Mouse (Mus musculus) adrenal gland, adult 8-10 months (tissue): ENCODE measurements at regions not wholly inside any gene's neighbourhood (a gene's known extent, or its start where the extent isn't known, plus 50 kb on each side); places are given as distances from the start of the nearest gene placed in this dataset.

ENCODE experiments used
- DNase-seq: peaks from one replicate; pipeline ENCODE4 v3.0.0; 2022
- microRNA-seq, 2 experiments: library from miRNA; unstranded; fragments of <30 nt; microRNA quantifications; one replicate each; pipeline ENCODE4 v1.2.0; 2022

DNA sequence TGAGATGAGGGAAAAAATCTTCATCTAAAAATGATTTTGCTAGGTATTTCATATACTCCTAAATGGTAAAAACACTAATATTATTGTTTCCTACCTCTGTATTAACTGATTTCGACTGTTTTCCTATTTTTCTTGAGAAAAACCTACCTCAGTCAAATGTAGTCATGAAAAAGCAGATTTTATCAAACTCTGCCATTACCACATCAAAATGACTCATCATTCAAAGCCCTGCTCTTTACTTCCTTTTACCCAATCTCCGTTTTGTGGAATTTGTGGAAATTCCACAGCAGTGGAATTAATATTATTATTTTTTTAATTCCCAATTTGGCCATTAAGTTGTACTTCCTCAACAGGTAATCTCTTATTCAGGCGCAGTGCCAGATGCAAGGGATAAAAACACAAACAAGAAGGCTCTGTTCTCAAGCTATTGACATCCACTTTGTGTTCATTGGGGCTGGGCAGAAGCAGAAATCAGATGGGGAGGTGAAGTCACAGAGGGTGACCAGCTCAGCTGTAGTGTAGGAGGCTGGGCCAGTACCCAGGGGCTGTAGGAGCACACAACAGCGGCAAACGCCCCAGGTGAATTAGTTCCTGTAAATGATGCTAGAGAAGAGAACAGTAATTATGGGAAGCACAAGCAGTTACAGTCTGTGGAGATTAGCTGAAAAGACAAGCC, 138.2 kb upstream of the Mocs2 start:
- no peak for DNase-seq

DNA sequence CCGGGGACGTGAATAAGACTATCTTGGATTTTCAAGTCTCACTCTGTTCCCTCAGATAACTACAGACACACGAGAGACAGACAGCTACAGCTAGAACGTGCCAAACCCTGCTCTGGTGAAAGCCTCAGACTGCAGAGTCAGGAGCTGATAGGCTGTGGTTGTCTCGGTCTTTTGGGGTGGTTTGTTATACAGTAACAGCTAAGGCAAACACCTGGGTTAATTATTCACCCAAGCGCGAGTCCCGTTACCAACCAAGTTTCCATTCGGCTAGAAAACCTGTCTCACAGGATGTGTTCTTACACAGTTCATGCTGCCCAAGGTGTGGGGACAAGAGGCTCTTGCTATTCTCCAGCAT, 137.7 kb upstream of the Mocs2 start:
- no peak for DNase-seq

DNA sequence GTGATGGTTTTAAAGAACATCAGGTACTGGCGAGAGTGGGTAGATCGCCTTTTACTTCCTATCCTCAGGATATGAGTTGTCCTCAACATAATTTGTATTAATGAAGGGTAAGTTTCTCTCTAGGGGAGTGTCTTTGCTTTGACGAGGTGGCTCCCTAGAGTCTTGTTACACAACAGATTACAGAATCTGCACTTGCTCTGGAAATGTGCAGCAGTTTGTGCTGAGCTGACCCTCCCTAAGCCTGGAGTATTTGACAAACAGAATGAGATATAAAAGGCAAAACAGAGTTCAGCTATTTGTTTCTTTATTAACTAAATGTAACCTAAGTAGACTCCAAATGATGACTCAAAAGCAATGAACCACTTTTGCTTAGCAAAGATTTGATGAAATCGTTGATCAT, 136.8 kb upstream of the Mocs2 start:
- DNase-seq, result no peak

DNA sequence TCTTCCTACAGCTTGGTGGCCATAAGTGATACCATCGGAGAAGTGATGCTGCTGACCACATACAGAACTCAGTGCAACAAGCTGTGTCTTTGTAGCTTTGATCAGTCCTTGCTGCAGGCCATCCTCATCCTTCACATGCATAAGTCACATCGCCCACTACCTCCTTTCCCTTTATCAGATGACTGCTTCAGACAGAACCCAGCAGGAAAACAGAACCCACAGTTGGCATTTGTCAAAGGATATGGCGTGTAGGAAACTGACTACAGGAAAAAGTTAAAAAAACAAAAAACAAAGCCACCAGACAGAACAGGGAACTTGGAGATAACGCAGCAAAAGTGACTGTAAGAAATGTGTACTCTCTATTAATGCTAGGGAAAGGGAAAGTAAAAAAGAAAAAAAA, 136.1 kb upstream of the Mocs2 start:
- DNase-seq, result no peak

DNA sequence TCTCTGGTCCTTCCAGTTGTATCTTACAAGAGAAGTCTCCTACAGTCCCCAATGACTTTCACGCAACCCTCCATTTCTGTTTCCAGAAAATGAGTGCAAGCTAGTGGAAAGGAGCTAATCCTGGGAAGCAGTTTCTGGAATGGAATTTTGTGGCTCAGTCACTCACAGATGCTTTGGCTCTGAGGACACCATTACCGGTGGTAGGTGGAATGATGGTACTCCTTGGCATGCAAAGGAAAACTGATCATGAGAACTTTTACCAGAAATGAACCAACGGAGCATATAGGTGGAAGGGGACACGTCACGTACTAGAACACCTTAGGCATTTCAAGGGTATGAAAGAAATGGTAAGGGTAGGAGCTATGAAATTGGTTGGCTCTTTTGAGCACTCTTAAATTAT, 135.1 kb upstream of the Mocs2 start:
- DNase-seq, result no peak

DNA sequence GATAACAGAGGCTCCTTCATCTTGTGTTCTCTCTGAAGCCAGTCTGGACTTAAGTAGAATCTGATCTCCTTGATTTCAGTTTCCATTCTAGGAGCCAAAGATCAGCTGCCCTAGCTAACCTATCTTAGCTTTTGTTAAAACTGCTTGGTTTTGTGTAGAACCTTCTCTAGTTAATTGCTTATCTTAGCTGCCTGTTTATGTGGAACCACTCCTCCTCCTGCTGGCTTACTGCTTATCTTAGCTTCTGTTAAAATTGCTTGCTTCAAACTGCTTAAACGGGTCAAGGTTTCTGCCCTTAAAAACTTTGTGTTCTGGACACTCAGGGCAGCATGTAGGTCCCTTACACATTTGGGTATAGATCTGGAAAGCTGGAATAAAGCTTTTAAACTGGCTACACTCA, 133.7 kb upstream of the Mocs2 start:
- DNase-seq, result no peak

DNA sequence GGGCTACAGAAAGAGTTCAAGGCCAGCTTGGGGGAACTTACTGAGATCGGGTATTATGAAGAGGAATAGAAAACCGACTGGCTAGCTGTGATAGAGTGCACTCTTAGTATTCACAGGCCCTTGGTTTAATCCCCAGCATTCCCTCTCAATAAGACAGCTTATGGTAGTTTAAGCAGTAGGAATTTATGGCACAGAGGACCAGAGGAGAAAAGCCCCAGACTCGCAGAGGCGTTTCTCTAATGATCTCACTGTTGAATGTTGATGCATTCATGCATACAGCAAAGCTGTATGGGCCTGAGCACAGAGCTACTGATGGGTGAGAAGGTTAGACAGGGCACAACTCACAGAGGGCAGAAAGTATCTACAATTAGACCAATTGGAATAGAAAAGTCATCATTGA, 132.7 kb upstream of the Mocs2 start:
- no peak for DNase-seq

DNA sequence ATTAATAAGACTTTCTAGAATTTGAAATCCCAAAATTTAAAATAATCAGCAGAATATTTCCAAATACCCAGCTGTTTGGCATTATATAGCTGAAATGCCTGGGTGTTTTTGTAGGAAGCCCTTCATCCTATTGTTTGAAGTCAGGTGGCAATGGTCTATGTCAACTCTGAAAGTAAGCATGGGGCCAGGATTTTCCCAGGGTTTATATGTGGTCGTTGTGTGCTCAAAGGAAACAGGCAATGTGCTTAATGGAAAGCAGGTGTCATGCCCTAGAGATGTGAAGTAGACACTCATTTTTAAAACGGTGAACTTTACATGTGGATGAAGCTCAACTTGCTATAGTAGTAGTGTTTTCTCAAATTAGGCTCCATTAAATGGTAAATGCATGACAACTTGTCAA, 105.4 kb upstream of the Mocs2 start:
- DNase-seq, result no peak

DNA sequence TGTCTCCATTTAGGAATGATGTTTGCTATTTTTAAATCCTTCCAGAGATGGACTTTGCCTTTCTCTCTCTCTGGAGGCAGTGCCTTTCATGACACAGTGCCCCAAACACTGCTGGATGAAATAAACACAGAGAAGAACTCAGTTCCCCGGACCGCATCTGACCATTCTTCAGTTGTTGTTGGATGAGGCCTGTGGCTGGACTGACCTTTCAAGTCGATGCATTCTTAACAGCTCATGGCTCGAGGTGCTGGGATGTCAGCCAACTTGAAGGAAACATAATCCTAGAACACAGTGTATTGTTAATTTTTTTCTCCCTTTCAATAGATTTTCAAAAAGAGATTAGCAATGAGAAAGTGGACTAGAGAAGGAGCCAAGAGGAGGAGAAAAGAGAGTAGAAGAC, 98.3 kb upstream of the Mocs2 start:
- DNase-seq, result no peak

DNA sequence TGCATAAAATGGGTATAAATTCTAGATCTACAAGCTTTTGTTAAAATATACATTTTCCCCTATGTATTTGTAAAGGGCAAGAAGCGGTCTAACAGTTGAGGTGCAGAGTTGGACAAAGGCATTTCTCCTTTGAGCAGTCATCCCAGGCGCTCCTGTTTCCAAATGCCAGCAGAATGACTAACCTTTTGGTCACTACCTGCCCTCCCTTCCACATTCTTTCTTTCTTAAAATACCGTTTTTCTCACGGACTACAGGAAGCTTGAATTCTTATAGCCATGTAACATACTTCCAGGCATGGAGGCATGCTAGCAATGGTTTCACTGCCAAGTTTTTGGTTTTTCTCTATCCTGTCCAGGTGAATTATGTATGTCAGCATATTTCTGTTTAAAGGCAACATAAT, 91.2 kb upstream of the Mocs2 start:
- no peak for DNase-seq

DNA sequence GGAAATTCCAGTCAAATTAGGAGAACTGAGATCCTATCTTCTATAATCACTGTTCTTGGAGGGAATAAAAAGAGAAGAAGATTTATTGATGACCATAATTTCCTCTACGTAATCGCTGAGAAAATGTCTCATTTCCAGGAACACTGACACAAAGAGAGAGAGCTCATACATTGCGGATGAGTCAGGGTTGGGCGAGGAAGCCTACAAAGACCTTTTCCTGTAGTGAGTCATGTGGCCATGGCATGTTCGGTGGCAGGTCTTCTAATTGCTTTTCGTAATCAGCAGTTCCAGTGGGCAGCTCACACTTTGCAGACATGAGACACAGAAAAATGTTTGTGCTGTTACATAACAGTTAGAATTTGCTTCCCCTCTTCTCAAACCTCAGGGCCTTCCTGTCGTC, 83.0 kb upstream of the Mocs2 start:
- peak; percentile 47 for DNase-seq

DNA sequence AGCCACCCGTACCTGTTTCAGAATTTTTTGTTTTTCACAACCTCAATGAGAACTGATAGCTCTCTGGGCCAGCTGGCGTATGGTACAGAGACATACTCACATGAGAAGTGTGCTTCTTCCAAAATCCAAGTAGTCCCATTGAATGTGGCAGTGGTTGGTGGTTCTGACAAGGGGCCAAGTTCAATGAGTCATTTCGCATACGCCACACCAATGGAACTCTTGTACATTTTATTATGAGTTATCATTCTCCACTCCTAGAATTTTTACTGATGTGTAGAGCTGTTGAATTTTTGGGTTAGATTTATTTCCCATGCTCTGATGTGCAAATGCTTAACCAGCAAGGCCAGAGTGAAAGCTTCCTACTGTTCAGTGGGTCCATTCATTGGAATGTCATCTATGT, 82.0 kb upstream of the Mocs2 start:
- no peak for DNase-seq

DNA sequence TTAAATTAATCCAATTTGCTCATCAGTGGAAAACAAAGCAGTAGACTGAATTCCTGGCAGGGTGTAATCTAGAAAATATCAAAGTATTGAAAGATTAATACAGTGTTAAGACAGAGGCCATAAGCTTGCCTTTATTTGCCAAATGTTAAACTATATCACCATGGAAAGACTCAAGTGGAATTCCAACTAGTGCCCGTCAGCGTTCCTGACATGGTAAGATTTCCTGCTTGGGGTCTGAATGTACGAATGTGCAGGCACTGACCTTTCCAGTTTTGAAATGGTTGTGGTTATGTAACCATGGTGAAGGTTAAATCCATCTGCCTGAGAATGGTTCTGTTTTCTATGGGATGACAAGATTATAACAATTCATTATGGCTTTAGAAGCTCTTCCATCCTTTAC, 75.5 kb upstream of the Mocs2 start:
- DNase-seq, result peak; percentile 7

DNA sequence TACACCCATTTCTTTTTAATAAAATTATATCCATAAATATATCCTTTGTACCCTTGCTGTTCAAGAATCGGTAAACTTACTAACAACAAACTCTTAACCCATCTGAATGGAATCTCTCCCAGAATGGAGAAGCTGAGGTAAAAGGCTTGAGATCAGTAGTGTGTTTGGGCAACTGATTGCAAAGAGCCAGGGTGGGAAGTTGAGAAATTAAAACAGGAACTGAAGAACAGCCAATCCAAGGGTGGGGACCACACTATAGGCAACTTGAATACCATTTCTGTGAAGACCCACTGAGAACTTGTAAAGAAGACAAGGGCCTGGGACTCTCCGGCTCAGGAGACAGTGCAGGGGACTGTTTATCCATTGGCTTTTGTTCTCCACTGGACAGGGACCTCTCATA, 72.2 kb upstream of the Mocs2 start:
- no peak for DNase-seq

DNA sequence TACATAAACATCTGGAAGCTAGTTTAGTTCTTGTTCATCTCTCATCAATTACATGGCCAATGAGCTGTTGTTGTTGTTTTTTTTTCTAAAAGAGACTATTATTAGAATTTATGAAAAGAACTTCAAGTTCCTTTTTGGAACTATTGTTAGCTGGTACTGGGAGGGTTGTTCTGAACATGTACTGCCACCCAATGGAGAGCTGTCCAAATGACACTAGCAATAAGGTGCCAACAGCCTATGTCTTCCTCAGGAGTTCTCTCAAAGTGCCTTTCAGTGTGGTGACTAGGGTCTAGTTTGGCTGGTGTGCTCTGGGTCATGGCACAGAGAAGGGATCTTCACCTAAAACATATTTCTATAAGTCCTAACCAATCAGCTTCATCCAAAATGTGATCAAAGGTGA, 60.6 kb upstream of the Mocs2 start:
- DNase-seq, result peak; percentile 18

DNA sequence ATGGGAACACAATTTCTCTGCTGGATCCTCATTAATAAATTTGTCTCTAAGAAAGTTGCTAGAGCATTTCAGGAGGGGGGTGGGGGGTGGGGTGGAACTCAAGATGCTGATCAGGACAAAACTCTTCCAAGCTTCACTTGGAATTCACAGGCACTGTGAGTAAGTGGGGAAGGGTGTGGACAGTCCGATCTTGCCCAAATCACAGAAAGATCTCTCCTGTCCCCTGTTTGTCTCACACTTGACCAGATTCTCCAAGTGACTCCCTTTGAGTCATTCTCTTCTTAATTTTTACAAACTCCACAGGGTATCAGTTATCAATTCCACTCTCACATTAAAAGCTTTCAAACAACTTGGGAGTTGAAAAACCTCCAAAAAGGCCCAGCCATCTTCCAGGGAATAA, 58.1 kb upstream of the Mocs2 start:
- DNase-seq, result no peak

DNA sequence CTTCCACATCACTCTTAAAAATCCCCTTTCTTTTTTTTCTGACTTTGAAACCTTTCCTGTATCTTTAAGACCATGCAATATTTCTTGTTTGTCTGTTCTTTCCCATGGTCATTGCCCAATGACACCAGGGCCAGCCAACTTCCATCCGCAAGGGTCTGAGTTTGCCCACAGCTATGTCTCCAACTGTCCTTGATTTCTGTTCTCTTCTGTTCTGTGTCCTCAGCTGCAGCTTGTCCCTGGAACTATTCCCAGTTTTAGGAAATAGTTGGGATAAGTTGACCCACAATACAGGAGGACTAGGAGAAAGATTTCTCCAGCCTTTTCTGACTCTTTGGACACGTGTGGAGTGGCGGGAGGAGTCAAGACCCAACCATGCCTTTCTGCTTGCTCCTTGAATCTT, 57.1 kb upstream of the Mocs2 start:
- DNase-seq, result peak; percentile 68

Small RNAs in the stretch of these regions (microRNA-seq; reads per million reads assigned to microRNA genes)
- 0 reads per million in 2 experiments for gene Gm25950
